ENCODE assay signal across 8 mouse cellular contexts in the genomic region with DNA sequence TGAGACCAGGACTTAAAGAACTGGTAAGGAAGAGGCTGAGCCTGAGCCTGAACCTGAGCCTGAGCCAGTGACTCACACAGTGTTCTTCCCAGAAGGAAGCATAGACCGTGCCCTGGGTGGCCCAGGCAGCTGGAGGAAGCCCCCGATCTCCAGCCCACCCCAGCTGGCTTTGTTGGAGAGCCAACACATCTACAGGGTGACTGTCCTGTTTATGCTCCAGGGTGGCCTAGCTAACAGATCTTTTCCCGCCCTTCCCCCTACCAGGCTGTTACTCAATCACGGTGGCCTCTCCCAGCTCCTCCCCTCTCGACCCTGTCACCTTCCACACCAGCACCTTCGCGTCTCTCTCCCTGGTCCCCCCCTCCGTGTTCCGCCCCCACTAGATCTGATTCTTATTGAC. TPM values are rescaled to one million over a fixed set of nuclear protein-coding genes. Genes with fewer than 3 reads are reported as not detected.
A peak's percentile ranks its signal among the peaks of the same experiment; 100 is the strongest.
DNase-seq lines count a peak whose midpoint lies in the region; ATAC-seq lines count a peak whose summit lies in the region.
"Had no signal": no experiment of that assay in that cellular context is flagged by ENCODE, and none has a peak within 500 bp of the region (broad histone marks: within the 10 kb centered on the region; RNA-seq: fewer than 3 reads in every experiment).

No protein-coding gene starts in this region.

- H3K9me3 ChIP-seq in kidney, embryonic 16.5 days (ENCODE audit: low read length): no peaks in the 10 kb centered on the region
- H3K9me3 ChIP-seq in liver, embryonic 13.5 days (replicated peaks): no peaks in the 10 kb centered on the region
- H3K9me3 ChIP-seq in stomach, embryonic 14.5 days (ENCODE audit: control insufficient read depth, low read depth, low read length): no peaks in the 10 kb centered on the region

- no peak overlapping the region for H3K4me2 ChIP-seq in kidney, embryonic 16.5 days (replicated peaks; ENCODE audit: low read depth, low read length)
- no peak overlapping the region for H3K4me2 ChIP-seq in liver, embryonic 13.5 days
- H3K4me2 ChIP-seq in stomach, embryonic 14.5 days (replicated peaks; ENCODE audit: low read depth, low read length): no peak overlapping the region

- no peaks in the 10 kb centered on the region for H3K27me3 ChIP-seq in kidney, embryonic 16.5 days (ENCODE audit: insufficient read depth, low read length)
- H3K27me3 ChIP-seq in liver, embryonic 13.5 days: no peaks in the 10 kb centered on the region
- no peaks in the 10 kb centered on the region for H3K27me3 ChIP-seq in stomach, embryonic 14.5 days (ENCODE audit: control insufficient read depth, insufficient read depth, low read length)

- no peak overlapping the region for H3K9ac ChIP-seq in kidney, embryonic 16.5 days (replicated peaks; ENCODE audit: low read length)
- H3K9ac ChIP-seq in liver, embryonic 13.5 days: no peak overlapping the region
- no peak overlapping the region for H3K9ac ChIP-seq in stomach, embryonic 14.5 days (replicated peaks; ENCODE audit: low read depth, low read length)

- H3K4me3 ChIP-seq in kidney, embryonic 16.5 days (ENCODE audit: low read length): no peak overlapping the region
- no peak overlapping the region for H3K4me3 ChIP-seq in liver, embryonic 13.5 days (replicated peaks)
- H3K4me3 ChIP-seq in stomach, embryonic 14.5 days (ENCODE audit: low read depth, low read length): no peak overlapping the region

- ATAC-seq in kidney, embryonic 16.5 days (ENCODE audit: low FRiP score, low TSS enrichment): 0 out of 2 replicates have a peak, but pooled peaks have one; percentile 6
- ATAC-seq in liver, embryonic 13.5 days (ENCODE audit: low read depth): no peak
- ATAC-seq in stomach, embryonic 14.5 days (ENCODE audit: insufficient number of reproducible peaks, insufficient read depth, low FRiP score, low read depth): peak; percentile 14; the same call in 1 of the 2 replicates
- no peak for ATAC-seq in erythroblast, adult 5-6 weeks (replicated peaks; ENCODE audit: low FRiP score, poor library complexity, severe bottlenecking)

- H3K36me3 ChIP-seq in kidney, embryonic 16.5 days (ENCODE audit: insufficient read depth, low read length): no peaks in the 10 kb centered on the region
- no peaks in the 10 kb centered on the region for H3K36me3 ChIP-seq in liver, embryonic 13.5 days
- no peaks in the 10 kb centered on the region for H3K36me3 ChIP-seq in stomach, embryonic 14.5 days (ENCODE audit: control insufficient read depth, insufficient read depth, low read length)

- peak overlapping the region; percentile 52; the same call in 1 of the 2 replicates for H3K27ac ChIP-seq in kidney, embryonic 16.5 days (ENCODE audit: low read length)
- peak overlapping the region; percentile 80 for H3K27ac ChIP-seq in liver, embryonic 13.5 days
- peak overlapping the region; percentile 52; the same call in 1 of the 2 replicates for H3K27ac ChIP-seq in stomach, embryonic 14.5 days (ENCODE audit: low read length)

- peaks cover 59% of the 10 kb centered on the region for H3K4me1 ChIP-seq in kidney, embryonic 16.5 days (ENCODE audit: insufficient read depth, low read length)
- H3K4me1 ChIP-seq in liver, embryonic 13.5 days (replicated peaks): peaks cover 60% of the 10 kb centered on the region
- H3K4me1 ChIP-seq in stomach, embryonic 14.5 days (ENCODE audit: control insufficient read depth, insufficient read depth, low read length): peaks cover 45% of the 10 kb centered on the region

- DNase-seq in kidney, adult 8-10 months: no peak
- DNase-seq in embryo, embryonic 9.5 days (ENCODE audit: extremely low spot score): peak; percentile 57
- no peak for DNase-seq in liver, embryonic 13.5 days
- DNase-seq in gastrocnemius, adult 8-10 months (ENCODE audit: low spot score in 2 of 2): no peak
- DNase-seq: right cerebral cortex, postnatal 4 days had no signal

- 12% methylated on average over 9 of the region's 9 CpGs for WGBS in kidney, embryonic 16.5 days
- 40% methylated on average over 9 of the region's 9 CpGs for WGBS in liver, embryonic 13.5 days (ENCODE audit: insufficient replicate concordance)
- 19% methylated on average over 9 of the region's 9 CpGs for WGBS in stomach, embryonic 14.5 days

RNA-seq across cellular contexts. Expression of a gene that starts 44.9 kb away (rescaled TPM):
- polyA plus RNA-seq in kidney, embryonic 16.5 days (2015; fragmentation: Nextera tagmentation; extraction: Ambion mirVana): 319 and 338 TPM in 2 replicates
- 205 and 229 TPM in 2 replicates for polyA plus RNA-seq in liver, embryonic 13.5 days (2015; fragmentation: Nextera tagmentation; extraction: Ambion mirVana)
- polyA plus RNA-seq in stomach, embryonic 14.5 days (2014; fragmentation: Nextera tagmentation; extraction: Ambion mirVana): 252 and 259 TPM in 2 replicates
- total RNA-seq in erythroblast, adult 5-6 weeks (2015; ENCODE audit: low replicate concordance): 134 and 176 TPM in 2 replicates
- total RNA-seq in erythroblast, adult 5-6 weeks (2017; ENCODE audit: low replicate concordance): 150 and 202 TPM in 2 replicates
- 100 to 1,000 TPM; 163 to 176 (median 172) TPM for total RNA-seq in gastrocnemius, adult 8-10 months (2022)

RNA-seq across cellular contexts. Expression of a gene that starts 49.0 kb away (rescaled TPM):
- polyA plus RNA-seq in kidney, embryonic 16.5 days (2015; fragmentation: Nextera tagmentation; extraction: Ambion mirVana): 40.8 and 49.3 TPM in 2 replicates
- polyA plus RNA-seq in liver, embryonic 13.5 days (2015; fragmentation: Nextera tagmentation; extraction: Ambion mirVana): 1.8 and 2.5 TPM in 2 replicates
- 11.6 and 12.9 TPM in 2 replicates for polyA plus RNA-seq in stomach, embryonic 14.5 days (2014; fragmentation: Nextera tagmentation; extraction: Ambion mirVana)
- not detected in 2 replicates for total RNA-seq in erythroblast, adult 5-6 weeks (2015; ENCODE audit: low replicate concordance)
- total RNA-seq in erythroblast, adult 5-6 weeks (2017; ENCODE audit: low replicate concordance): 0.70 TPM in 1 of 2 replicates, not detected in the other
- under 1 TPM; 0.24 to 0.94 (median 0.65) TPM for total RNA-seq in gastrocnemius, adult 8-10 months (2022)

Comparison
In these comparisons a context has a peak if more than half of its experiments do, and no peak if none do; other contexts are left out.
1. ATAC-seq: peak in kidney, embryonic 16.5 days (single experiment) and stomach, embryonic 14.5 days (single experiment); none in liver, embryonic 13.5 days (single experiment) and erythroblast, adult 5-6 weeks (single experiment).
2. Peak in every context shown above with its lines, with median percentiles within 50 percentile points of each other: H3K27ac ChIP-seq.